Mouse (Mus musculus): ENCODE measurements around the gene Acads.

GRCm38 (mm10) chr5:115158040-115158983, 39.2 kb upstream of the Acads start, which contains the start of gene Mlec:
- TF ChIP-seq TCF12 (IDR thresholded peaks at IDR 0.05; ENCODE audit: insufficient read depth, poor library complexity, severe bottlenecking) (no peak), REST (IDR thresholded peaks at IDR 0.05; ENCODE audit: insufficient read depth, insufficient read length) (no peak), POLR2AphosphoS2 (IDR thresholded peaks at IDR 0.05; ENCODE audit: insufficient read length, low read depth) (peak; percentile 97), POLR2A (IDR thresholded peaks at IDR 0.05; ENCODE audit: insufficient read length, low read depth) (peak; percentile 98), MYOG (IDR thresholded peaks at IDR 0.05; ENCODE audit: control insufficient read depth in 1 of 3, insufficient read depth in 1 of 3, insufficient read length in 2 of 3, low read depth in 2 of 3) (peak in 1 of 3 experiments; percentile 33)
